Mouse (Mus musculus) stomach, postnatal 0 days (tissue): ENCODE data around the gene Tex44. TPM values are rescaled to one million over a fixed set of nuclear protein-coding genes. Genes with fewer than 3 reads are reported as not detected.

Experiments
- ATAC-seq: fragments of 200-750 bp; cut with Nextera tagmentation; 2 replicates; pipeline ENCODE4 v1.8.0; 2017; ENCODE audit not compliant: low FRiP score, low TSS enrichment
- DNase-seq: peaks from one replicate; pipeline ENCODE4 v3.0.0-alpha.2; 2016; ENCODE audit warnings: low spot score
- H3K27ac ChIP-seq: fragments of 300-500 bp; sonication (generic); replicated peaks from 2 replicates; pipeline ENCODE4 v1.5.1; 2014; ENCODE audit warnings: mild to moderate bottlenecking, control low read depth
- H3K27me3 ChIP-seq: fragments of 300-500 bp; sonication (generic); 2 replicates; pipeline ENCODE4 v1.6.1; 2014; ENCODE audit warnings: low read length; ENCODE audit not compliant: control insufficient read depth, insufficient read depth
- H3K36me3 ChIP-seq: fragments of 300-500 bp; sonication (generic); 2 replicates; pipeline ENCODE4 v1.6.1; 2014; ENCODE audit warnings: low read length, mixed read lengths; ENCODE audit not compliant: control insufficient read depth, insufficient read depth
- H3K4me1 ChIP-seq: fragments of 300-500 bp; sonication (generic); replicated peaks from 2 replicates; pipeline ENCODE4 v1.6.1; 2014; ENCODE audit warnings: antibody characterized with exemption; ENCODE audit not compliant: control insufficient read depth, insufficient read depth
- H3K4me2 ChIP-seq: fragments of 300-500 bp; sonication (generic); replicated peaks from 2 replicates; pipeline ENCODE4 v1.6.1; 2014; ENCODE audit warnings: low read depth, mild to moderate bottlenecking, control low read depth, moderate library complexity
- H3K4me3 ChIP-seq: fragments of 300-500 bp; sonication (generic); 2 replicates; pipeline ENCODE4 v1.5.1; 2014; ENCODE audit warnings: low read depth, low read length, control low read depth
- H3K9ac ChIP-seq: fragments of 300-500 bp; sonication (generic); 2 replicates; pipeline ENCODE4 v1.6.1; 2014; ENCODE audit warnings: mild to moderate bottlenecking, low read length, control low read depth, mixed read lengths
- H3K9me3 ChIP-seq: fragments of 300-500 bp; sonication (generic); 2 replicates; pipeline ENCODE4 v1.6.1; 2016; ENCODE audit warnings: low read length; ENCODE audit not compliant: control insufficient read depth
- CTCF ChIP-seq: IDR thresholded peaks from 2 replicates; pipeline ENCODE4 v1.5.1; 2016; ENCODE audit warnings: antibody characterized with exemption, low read depth, mild to moderate bottlenecking, moderate library complexity
- EP300 ChIP-seq: optimal IDR thresholded peaks from 2 replicates; pipeline ENCODE3; 2016; ENCODE audit warnings: antibody characterized with exemption
- WGBS: fragments of 180-500 bp; shearing (Covaris S2); extraction: QIAGEN DNeasy Blood & Tissue Kit; methylation state at CpG from one replicate; pipeline ENCODE4 v1.1.7; 2014; 5-methylcytosine and 5-hydroxymethylcytosine counted together
- polyA plus RNA-seq: library from polyadenylated mRNA; unstranded; fragments of >200 nt; fragmentation: Nextera tagmentation; extraction: Ambion mirVana; gene quantifications from 2 replicates; pipeline ENCODE4 v1.2.1, GENCODE M21; 2015

The Tex44 gene
- polyA plus RNA-seq, 1 experiment from 2014 or later, result not detected

- H3K9me3 ChIP-seq, result no peaks in the 10 kb centered on the region
- H3K4me2 ChIP-seq, result no peak overlapping the region
- no peak overlapping the region for H3K27ac ChIP-seq
- no peaks in the 10 kb centered on the region for H3K27me3 ChIP-seq
- ATAC-seq (no peak), DNase-seq (no peak)
- WGBS, result 90% methylated on average over 3 of the region's 3 CpGs
- H3K4me1 ChIP-seq, result no peaks in the 10 kb centered on the region; the same call in 1 of the 2 replicates
- H3K4me3 ChIP-seq, result no peak overlapping the region
- H3K36me3 ChIP-seq, result no peaks in the 10 kb centered on the region
- no peak overlapping the region for H3K9ac ChIP-seq
- no peak for TF ChIP-seq CTCF
- no peak for TF ChIP-seq EP300
These were observed 26.8 kb upstream of the Tex44 start for GRCm38 (mm10) chr1:86399322-86399721.

GRCm38 (mm10) chr1:86400096-86400754 is 25.9 kb upstream of the Tex44 start:
- H3K4me2 ChIP-seq, result no peak overlapping the region
- no peak overlapping the region for H3K9ac ChIP-seq
- no peaks in the 10 kb centered on the region for H3K36me3 ChIP-seq
- no peak overlapping the region for H3K4me3 ChIP-seq
- no peaks in the 10 kb centered on the region for H3K9me3 ChIP-seq
- no peak for ATAC-seq
- no peak for TF ChIP-seq CTCF
- TF ChIP-seq EP300, result no peak
- DNase-seq, result no peak
- no peaks in the 10 kb centered on the region for H3K27me3 ChIP-seq
- H3K27ac ChIP-seq, result no peak overlapping the region
- H3K4me1 ChIP-seq, result no peaks in the 10 kb centered on the region; the same call in 1 of the 2 replicates
- WGBS, result 49% methylated on average over 8 of the region's 8 CpGs

GRCm38 (mm10) chr1:86404834-86405233 is 21.3 kb upstream of the Tex44 start:
- 61% methylated on average over 5 of the region's 5 CpGs for WGBS
- no peak overlapping the region for H3K4me3 ChIP-seq
- DNase-seq (no peak), ATAC-seq (no peak)
- H3K4me2 ChIP-seq, result no peak overlapping the region
- H3K36me3 ChIP-seq, result no peaks in the 10 kb centered on the region
- H3K27ac ChIP-seq, result no peak overlapping the region
- no peaks in the 10 kb centered on the region for H3K4me1 ChIP-seq
- no peaks in the 10 kb centered on the region for H3K27me3 ChIP-seq
- H3K9me3 ChIP-seq, result no peaks in the 10 kb centered on the region
- TF ChIP-seq EP300, result no peak
- peak; percentile 72 for TF ChIP-seq CTCF
- no peak overlapping the region for H3K9ac ChIP-seq

GRCm38 (mm10) chr1:86406313-86406712 is 19.8 kb upstream of the Tex44 start:
- Histone ChIP-seq H3K4me2 (no peak overlapping the region), H3K4me1 (no peaks in the 10 kb centered on the region), H3K9me3 (no peaks in the 10 kb centered on the region), H3K9ac (no peak overlapping the region), H3K4me3 (no peak overlapping the region), H3K27ac (no peak overlapping the region), H3K36me3 (no peaks in the 10 kb centered on the region), H3K27me3 (no peaks in the 10 kb centered on the region)
- TF ChIP-seq EP300 (no peak), CTCF (no peak)
- no peak for ATAC-seq
- DNase-seq, result no peak
- WGBS, result 60% methylated on average over 4 of the region's 4 CpGs

- 62% methylated on average over 8 of the region's 8 CpGs for WGBS
These were observed 19.2 kb upstream of the Tex44 start for GRCm38 (mm10) chr1:86406914-86407313.

GRCm38 (mm10) chr1:86408515-86408914 is 17.6 kb upstream of the Tex44 start:
- 75% methylated on average over 10 of the region's 10 CpGs for WGBS
- no peak for DNase-seq
- TF ChIP-seq EP300 (no peak), CTCF (no peak)
- Histone ChIP-seq H3K4me3 (no peak overlapping the region), H3K4me1 (no peaks in the 10 kb centered on the region), H3K27me3 (no peaks in the 10 kb centered on the region), H3K36me3 (no peaks in the 10 kb centered on the region), H3K9ac (no peak overlapping the region), H3K9me3 (no peaks in the 10 kb centered on the region), H3K27ac (no peak overlapping the region), H3K4me2 (no peak overlapping the region)
- ATAC-seq, result no peak

More at GRCm38 (mm10) chr1:86406914-86407313, 19.2 kb upstream of the Tex44 start:
- no peak for TF ChIP-seq CTCF
- no peak for TF ChIP-seq EP300
- H3K9me3 ChIP-seq, result no peaks in the 10 kb centered on the region
- no peak overlapping the region for H3K4me2 ChIP-seq
- no peak for DNase-seq
- no peaks in the 10 kb centered on the region for H3K27me3 ChIP-seq
- no peak overlapping the region for H3K9ac ChIP-seq
- no peaks in the 10 kb centered on the region for H3K4me1 ChIP-seq
- H3K27ac ChIP-seq, result no peak overlapping the region
- H3K4me3 ChIP-seq, result no peak overlapping the region
- no peaks in the 10 kb centered on the region for H3K36me3 ChIP-seq
- 0 out of 2 replicates have a peak, but pooled peaks have one; percentile 25 for ATAC-seq
